Mouse (Mus musculus) liver, embryonic 15.5 days (tissue): ENCODE results near the gene Ttc3. TPM values are rescaled to one million over a fixed set of nuclear protein-coding genes. Genes with fewer than 3 reads are reported as not detected.
A peak's percentile ranks its signal among the peaks of the same experiment; 100 is the strongest.
"Not testable (repeated sequence)": the region's sequence is repeated elsewhere in the genome, so short reads cannot be mapped to it uniquely, and the experiment has no call there.

Experiments used
- ATAC-seq: fragments of 200-750 bp; cut with Nextera tagmentation; 2 replicates; pipeline ENCODE4 v1.8.0; 2017; ENCODE audit warnings: moderate number of reproducible peaks, mild to moderate bottlenecking, moderate library complexity; ENCODE audit not compliant: insufficient read depth
- H3K27ac ChIP-seq: fragments of 300-500 bp; sonication (generic); replicated peaks from 2 replicates; pipeline ENCODE4 v1.5.1; 2015; ENCODE audit warnings: mild to moderate bottlenecking, inconsistent platforms
- H3K27me3 ChIP-seq: fragments of 300-500 bp; sonication (generic); 2 replicates; pipeline ENCODE4 v1.6.1; 2015; ENCODE audit warnings: mild to moderate bottlenecking, inconsistent platforms
- H3K36me3 ChIP-seq: fragments of 300-500 bp; sonication (generic); replicated peaks from 2 replicates; pipeline ENCODE4 v1.6.1; 2015; ENCODE audit warnings: moderate library complexity, mild to moderate bottlenecking, inconsistent platforms
- H3K4me1 ChIP-seq: fragments of 300-500 bp; sonication (generic); replicated peaks from 2 replicates; pipeline ENCODE4 v1.6.1; 2015; ENCODE audit warnings: inconsistent platforms
- H3K4me2 ChIP-seq: fragments of 300-500 bp; sonication (generic); 2 replicates; pipeline ENCODE4 v1.6.1; 2015; ENCODE audit warnings: moderate library complexity, mild to moderate bottlenecking, inconsistent platforms
- H3K4me3 ChIP-seq: fragments of 300-500 bp; sonication (generic); replicated peaks from 2 replicates; pipeline ENCODE4 v1.5.1; 2015; ENCODE audit warnings: mild to moderate bottlenecking, inconsistent platforms
- H3K9ac ChIP-seq: fragments of 300-500 bp; sonication (generic); 2 replicates; pipeline ENCODE4 v1.6.1; 2015; ENCODE audit warnings: moderate library complexity, mild to moderate bottlenecking, inconsistent platforms
- H3K9me3 ChIP-seq: fragments of 300-500 bp; sonication (generic); replicated peaks from 2 replicates; pipeline ENCODE4 v1.6.1; 2016; ENCODE audit warnings: inconsistent platforms
- WGBS: fragments of 180-500 bp; shearing (Covaris S2); methylation state at CpG from one replicate; pipeline ENCODE4 v1.1.7; 2015; ENCODE audit warnings: mixed read lengths; ENCODE audit not compliant: insufficient replicate concordance; 5-methylcytosine and 5-hydroxymethylcytosine counted together
- polyA plus RNA-seq: library from polyadenylated mRNA; unstranded; fragments of >200 nt; fragmentation: Nextera tagmentation; extraction: Ambion mirVana; gene quantifications from 2 replicates; pipeline ENCODE4 v1.2.1, GENCODE M21; 2015

Ttc3 gene
- polyA plus RNA-seq, 1 experiment from 2014 or later = 21.8 TPM

- not testable (repeated sequence) for H3K9ac ChIP-seq, H3K4me2 ChIP-seq, H3K9me3 ChIP-seq, H3K27me3 ChIP-seq, H3K27ac ChIP-seq, H3K4me1 ChIP-seq, ATAC-seq, H3K36me3 ChIP-seq, H3K4me3 ChIP-seq
- 82% methylated on average over 19 of the region's 22 CpGs for WGBS
Observed at GRCm38 (mm10) chr16:94339164-94340160, 31.0 kb upstream of the Ttc3 start.

GRCm38 (mm10) chr16:94345733-94346132 is 24.7 kb upstream of the Ttc3 start:
- no peak overlapping the region for H3K4me2 ChIP-seq
- H3K36me3 ChIP-seq = no peaks in the 10 kb centered on the region
- 0 out of 2 replicates have a peak, but pooled peaks cover 3% of the 10 kb centered on the region for H3K4me1 ChIP-seq
- H3K4me3 ChIP-seq = no peak overlapping the region
- 0 out of 2 replicates have a peak, but pooled peaks cover 3% of the 10 kb centered on the region for H3K27me3 ChIP-seq
- no peak overlapping the region for H3K9ac ChIP-seq
- no peak overlapping the region for H3K27ac ChIP-seq
- ATAC-seq = no peak
- H3K9me3 ChIP-seq = no peaks in the 10 kb centered on the region
- WGBS = 41% methylated on average over 1 of the region's 1 CpGs

GRCm38 (mm10) chr16:94347080-94347731 is 23.2 kb upstream of the Ttc3 start:
- Histone ChIP-seq H3K4me3 (no peak overlapping the region), H3K4me2 (0 out of 2 replicates have a peak overlapping the region, but pooled peaks have one; percentile 2), H3K9ac (no peak overlapping the region), H3K9me3 (no peaks in the 10 kb centered on the region), H3K36me3 (no peaks in the 10 kb centered on the region), H3K4me1 (0 out of 2 replicates have a peak, but pooled peaks cover 3% of the 10 kb centered on the region), H3K27me3 (0 out of 2 replicates have a peak, but pooled peaks cover 3% of the 10 kb centered on the region), H3K27ac (no peak overlapping the region)
- ATAC-seq = peak; percentile 56
- 55% methylated on average over 7 of the region's 7 CpGs for WGBS

- Histone ChIP-seq H3K4me2 (no peak overlapping the region), H3K36me3 (no peaks in the 10 kb centered on the region), H3K9ac (no peak overlapping the region), H3K9me3 (no peaks in the 10 kb centered on the region), H3K4me1 (0 out of 2 replicates have a peak, but pooled peaks cover 3% of the 10 kb centered on the region), H3K27me3 (0 out of 2 replicates have a peak, but pooled peaks cover 3% of the 10 kb centered on the region), H3K4me3 (no peak overlapping the region), H3K27ac (no peak overlapping the region)
- ATAC-seq = no peak
- 61% methylated on average over 2 of the region's 2 CpGs for WGBS
Observed at GRCm38 (mm10) chr16:94348779-94349178, 21.6 kb upstream of the Ttc3 start.

- 0 out of 2 replicates have a peak, but pooled peaks cover 3% of the 10 kb centered on the region for H3K27me3 ChIP-seq
- no peaks in the 10 kb centered on the region for H3K36me3 ChIP-seq
- no peak overlapping the region for H3K4me3 ChIP-seq
- ATAC-seq = no peak
- no peaks in the 10 kb centered on the region for H3K9me3 ChIP-seq
- no peak overlapping the region for H3K9ac ChIP-seq
- H3K4me1 ChIP-seq = 0 out of 2 replicates have a peak, but pooled peaks cover 3% of the 10 kb centered on the region
- 51% methylated on average over 11 of the region's 11 CpGs for WGBS
- H3K4me2 ChIP-seq = no peak overlapping the region
- no peak overlapping the region for H3K27ac ChIP-seq
Observed at GRCm38 (mm10) chr16:94349588-94350286, 20.7 kb upstream of the Ttc3 start.

GRCm38 (mm10) chr16:94350287-94350677 is 20.1 kb upstream of the Ttc3 start:
- Histone ChIP-seq H3K9me3 (no peaks in the 10 kb centered on the region), H3K27me3 (0 out of 2 replicates have a peak, but pooled peaks cover 3% of the 10 kb centered on the region), H3K4me2 (no peak overlapping the region), H3K9ac (no peak overlapping the region), H3K4me1 (0 out of 2 replicates have a peak, but pooled peaks cover 3% of the 10 kb centered on the region), H3K4me3 (no peak overlapping the region), H3K36me3 (no peaks in the 10 kb centered on the region), H3K27ac (no peak overlapping the region)
- no peak for ATAC-seq
- WGBS = 64% methylated on average over 10 of the region's 10 CpGs

- ATAC-seq = no peak
- Histone ChIP-seq H3K4me2 (no peak overlapping the region), H3K27me3 (0 out of 2 replicates have a peak, but pooled peaks cover 3% of the 10 kb centered on the region), H3K9me3 (no peaks in the 10 kb centered on the region), H3K4me3 (no peak overlapping the region), H3K4me1 (no peaks in the 10 kb centered on the region), H3K9ac (no peak overlapping the region), H3K36me3 (no peaks in the 10 kb centered on the region), H3K27ac (no peak overlapping the region)
- WGBS = 26% methylated on average over 9 of the region's 9 CpGs
Observed at GRCm38 (mm10) chr16:94354450-94354849, 16.0 kb upstream of the Ttc3 start.

GRCm38 (mm10) chr16:94356046-94356445 is 14.4 kb upstream of the Ttc3 start:
- H3K36me3 ChIP-seq = no peaks in the 10 kb centered on the region
- H3K4me1 ChIP-seq = no peaks in the 10 kb centered on the region
- H3K4me3 ChIP-seq = no peak overlapping the region
- H3K9ac ChIP-seq = no peak overlapping the region
- no peaks in the 10 kb centered on the region for H3K27me3 ChIP-seq
- no peak for ATAC-seq
- 22% methylated on average over 7 of the region's 7 CpGs for WGBS
- no peak overlapping the region for H3K4me2 ChIP-seq
- no peak overlapping the region for H3K27ac ChIP-seq
- H3K9me3 ChIP-seq = no peaks in the 10 kb centered on the region

- no peak overlapping the region for H3K4me2 ChIP-seq
- WGBS = 63% methylated on average over 11 of the region's 11 CpGs
- ATAC-seq = no peak
- no peak overlapping the region for H3K9ac ChIP-seq
- H3K4me1 ChIP-seq = no peaks in the 10 kb centered on the region
- H3K36me3 ChIP-seq = no peaks in the 10 kb centered on the region
- H3K27ac ChIP-seq = no peak overlapping the region
- H3K27me3 ChIP-seq = no peaks in the 10 kb centered on the region
- no peaks in the 10 kb centered on the region for H3K9me3 ChIP-seq
- H3K4me3 ChIP-seq = no peak overlapping the region
Observed at GRCm38 (mm10) chr16:94356776-94357494, 13.5 kb upstream of the Ttc3 start.

GRCm38 (mm10) chr16:94358091-94358490 is 12.3 kb upstream of the Ttc3 start:
- no peaks in the 10 kb centered on the region for H3K27me3 ChIP-seq
- no peak overlapping the region for H3K4me3 ChIP-seq
- WGBS = 26% methylated on average over 3 of the region's 3 CpGs
- H3K9me3 ChIP-seq = no peaks in the 10 kb centered on the region
- H3K9ac ChIP-seq = no peak overlapping the region
- ATAC-seq = peak; percentile 71
- H3K36me3 ChIP-seq = no peaks in the 10 kb centered on the region
- peaks cover 7% of the 10 kb centered on the region for H3K4me1 ChIP-seq
- no peak overlapping the region for H3K4me2 ChIP-seq
- H3K27ac ChIP-seq = no peak overlapping the region
